Mouse (Mus musculus) forebrain, embryonic 15.5 days (tissue): ENCODE data around the gene Vars. TPM values are rescaled to one million over a fixed set of nuclear protein-coding genes. Genes with fewer than 3 reads are reported as not detected.

Source experiments
- ATAC-seq: fragments of 200-750 bp; cut with Nextera tagmentation; replicated peaks from 2 replicates; pipeline ENCODE4 v1.8.0; 2017; ENCODE audit warnings: mild to moderate bottlenecking, moderate TSS enrichment, moderate library complexity
- H3K27ac ChIP-seq: fragments of 300-500 bp; sonication (generic); replicated peaks from 2 replicates; pipeline ENCODE4 v1.5.1; 2015; ENCODE audit warnings: mild to moderate bottlenecking, inconsistent platforms
- H3K27me3 ChIP-seq: fragments of 300-500 bp; sonication (generic); 2 replicates; pipeline ENCODE4 v1.6.1; 2015; ENCODE audit warnings: inconsistent platforms
- H3K36me3 ChIP-seq: fragments of 300-500 bp; sonication (generic); 2 replicates; pipeline ENCODE4 v1.6.1; 2015; ENCODE audit warnings: mild to moderate bottlenecking, inconsistent platforms
- H3K4me1 ChIP-seq: fragments of 300-500 bp; sonication (generic); 2 replicates; pipeline ENCODE4 v1.6.1; 2015; ENCODE audit warnings: inconsistent platforms
- H3K4me2 ChIP-seq: fragments of 300-500 bp; sonication (generic); replicated peaks from 2 replicates; pipeline ENCODE4 v1.6.1; 2015; ENCODE audit warnings: mild to moderate bottlenecking, inconsistent platforms
- H3K4me3 ChIP-seq: fragments of 300-500 bp; sonication (generic); 2 replicates; pipeline ENCODE4 v1.5.1; 2015; ENCODE audit warnings: mild to moderate bottlenecking, inconsistent platforms
- H3K9ac ChIP-seq: fragments of 300-500 bp; sonication (generic); replicated peaks from 2 replicates; pipeline ENCODE4 v1.6.1; 2015; ENCODE audit warnings: mild to moderate bottlenecking, inconsistent platforms
- H3K9me3 ChIP-seq: fragments of 300-500 bp; sonication (generic); 2 replicates; pipeline ENCODE4 v1.6.1; 2016; ENCODE audit warnings: inconsistent platforms
- WGBS: fragments of 180-500 bp; shearing (Covaris S2); methylation state at CpG from one replicate; pipeline ENCODE4 v1.1.7; 2015; ENCODE audit warnings: mixed read lengths; 5-methylcytosine and 5-hydroxymethylcytosine counted together
- polyA plus RNA-seq: library from polyadenylated mRNA; unstranded; fragments of >200 nt; fragmentation: Nextera tagmentation; extraction: Ambion mirVana; gene quantifications from 2 replicates; pipeline ENCODE4 v1.2.1, GENCODE M21; 2015

Gene Vars
- polyA plus RNA-seq, 1 experiment from 2014 or later, result 82.9 TPM

DNA sequence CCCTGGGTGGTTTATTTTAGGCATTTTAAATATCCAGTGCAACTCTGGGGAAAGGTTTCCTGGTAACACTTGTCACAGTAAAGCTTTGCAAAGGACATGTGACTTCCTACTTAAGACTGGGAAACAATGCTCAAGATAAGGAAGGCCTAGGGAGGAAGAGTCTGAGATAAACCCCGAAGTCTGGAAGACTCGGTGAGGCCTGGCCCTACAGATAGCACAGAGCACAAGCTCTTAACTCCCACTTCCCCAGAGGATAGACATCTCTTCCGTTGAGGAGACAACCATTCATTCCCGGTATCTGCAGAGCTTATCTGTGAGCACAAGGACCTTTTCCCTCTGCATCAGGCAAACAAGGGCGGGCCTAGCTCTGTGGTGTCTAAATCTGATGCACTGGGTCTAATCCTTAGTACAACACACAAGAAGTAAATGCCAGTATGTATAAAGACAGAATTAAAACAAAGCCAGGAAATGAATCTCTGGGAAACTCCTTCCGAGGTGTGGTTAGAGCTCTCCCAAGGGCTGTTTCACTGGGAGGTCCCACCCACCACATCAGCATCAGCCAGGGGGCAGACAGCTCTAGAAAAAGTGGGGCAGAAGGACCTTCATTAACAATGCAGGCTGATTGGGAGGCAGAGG is 21.2 kb downstream of the Vars start:
- 63% methylated on average over 6 of the region's 6 CpGs for WGBS
- Histone ChIP-seq H3K4me2 (no peak overlapping the region), H3K4me1 (peaks cover 18% of the 10 kb centered on the region), H3K9ac (no peak overlapping the region), H3K36me3 (no peaks in the 10 kb centered on the region), H3K27me3 (no peaks in the 10 kb centered on the region), H3K9me3 (no peaks in the 10 kb centered on the region), H3K27ac (no peak overlapping the region), H3K4me3 (no peak overlapping the region)
- ATAC-seq, result no peak

DNA sequence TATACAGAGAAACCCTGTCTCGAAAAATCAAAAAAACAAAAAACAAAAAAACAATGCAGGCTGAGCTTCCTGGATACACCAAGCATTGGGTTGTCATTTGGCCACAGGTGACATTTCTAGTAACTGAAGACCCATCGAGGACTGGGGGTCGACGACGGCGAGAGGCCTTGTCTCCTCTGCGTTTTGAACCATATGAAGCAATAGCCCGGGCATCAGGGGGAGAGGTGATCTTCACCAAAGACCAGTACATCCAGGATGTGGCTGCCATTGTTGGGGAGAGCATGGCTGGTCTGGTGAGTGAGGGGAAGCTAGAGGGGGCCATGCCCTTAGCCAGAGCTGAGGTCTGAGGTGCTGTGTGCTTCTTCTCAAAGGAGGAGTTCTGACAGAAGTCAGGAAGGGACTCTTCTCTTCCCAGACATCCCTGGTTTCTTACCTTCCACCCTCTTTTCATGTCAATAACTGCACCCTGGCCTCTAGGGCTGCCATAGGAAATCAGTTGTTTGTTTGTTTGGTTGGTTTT is 21.8 kb downstream of the Vars start:
- Histone ChIP-seq H3K4me1 (peaks cover 24% of the 10 kb centered on the region), H3K4me3 (no peak overlapping the region), H3K36me3 (no peaks in the 10 kb centered on the region), H3K9me3 (no peaks in the 10 kb centered on the region), H3K27ac (no peak overlapping the region), H3K27me3 (no peaks in the 10 kb centered on the region), H3K4me2 (no peak overlapping the region), H3K9ac (no peak overlapping the region)
- 94% methylated on average over 8 of the region's 8 CpGs for WGBS
- no peak for ATAC-seq

DNA sequence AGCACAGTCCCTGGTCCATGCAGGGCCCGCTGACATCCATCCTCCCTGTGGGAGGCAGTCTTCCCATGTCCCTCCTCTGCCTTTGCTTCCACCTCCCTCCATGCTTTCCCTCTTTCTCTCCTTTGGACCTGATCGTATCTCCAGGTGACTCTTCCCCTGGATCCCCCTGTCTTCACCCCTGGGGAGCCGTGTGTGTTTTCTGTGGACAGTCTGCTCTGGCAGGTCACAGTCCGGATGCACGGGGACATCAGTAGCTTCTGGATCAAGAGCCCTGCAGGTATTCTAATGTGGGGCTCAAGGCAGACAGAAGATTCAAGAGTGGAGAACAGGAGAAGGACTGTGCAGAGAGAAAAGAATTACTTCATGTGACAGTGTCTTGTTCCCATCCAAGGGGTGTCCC is 22.4 kb downstream of the Vars start:
- H3K27me3 ChIP-seq, result no peaks in the 10 kb centered on the region
- no peaks in the 10 kb centered on the region for H3K36me3 ChIP-seq
- H3K9ac ChIP-seq, result no peak overlapping the region
- H3K27ac ChIP-seq, result no peak overlapping the region
- H3K4me1 ChIP-seq, result peaks cover 29% of the 10 kb centered on the region
- no peak overlapping the region for H3K4me2 ChIP-seq
- ATAC-seq, result no peak
- no peak overlapping the region for H3K4me3 ChIP-seq
- 87% methylated on average over 5 of the region's 5 CpGs for WGBS
- H3K9me3 ChIP-seq, result no peaks in the 10 kb centered on the region

DNA sequence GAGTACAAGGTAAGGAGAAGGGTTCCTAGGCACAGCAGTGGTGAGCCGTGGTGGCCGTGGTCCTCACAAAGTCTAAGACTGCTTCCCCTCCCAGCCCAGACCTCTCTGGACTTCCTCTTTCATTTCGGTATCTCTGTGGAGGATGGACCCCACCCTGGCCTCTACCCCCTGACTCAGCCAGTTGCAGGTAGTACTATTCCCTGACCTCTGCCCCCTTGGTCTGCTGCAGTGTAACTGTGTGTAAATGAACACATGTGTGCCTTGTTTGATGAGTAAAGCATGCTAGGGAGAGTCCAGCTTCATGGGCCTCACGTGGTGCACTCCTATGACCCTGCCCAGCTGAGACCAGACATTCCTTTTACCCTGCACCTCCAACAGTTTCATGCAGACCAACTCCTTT is 23.0 kb downstream of the Vars start:
- no peak for ATAC-seq
- no peak overlapping the region for H3K4me3 ChIP-seq
- no peak overlapping the region for H3K4me2 ChIP-seq
- no peak overlapping the region for H3K9ac ChIP-seq
- H3K27ac ChIP-seq, result no peak overlapping the region
- peaks cover 29% of the 10 kb centered on the region for H3K4me1 ChIP-seq
- H3K9me3 ChIP-seq, result no peaks in the 10 kb centered on the region
- H3K27me3 ChIP-seq, result no peaks in the 10 kb centered on the region
- no peaks in the 10 kb centered on the region for H3K36me3 ChIP-seq
- WGBS, result 92% methylated on average over 4 of the region's 4 CpGs

DNA sequence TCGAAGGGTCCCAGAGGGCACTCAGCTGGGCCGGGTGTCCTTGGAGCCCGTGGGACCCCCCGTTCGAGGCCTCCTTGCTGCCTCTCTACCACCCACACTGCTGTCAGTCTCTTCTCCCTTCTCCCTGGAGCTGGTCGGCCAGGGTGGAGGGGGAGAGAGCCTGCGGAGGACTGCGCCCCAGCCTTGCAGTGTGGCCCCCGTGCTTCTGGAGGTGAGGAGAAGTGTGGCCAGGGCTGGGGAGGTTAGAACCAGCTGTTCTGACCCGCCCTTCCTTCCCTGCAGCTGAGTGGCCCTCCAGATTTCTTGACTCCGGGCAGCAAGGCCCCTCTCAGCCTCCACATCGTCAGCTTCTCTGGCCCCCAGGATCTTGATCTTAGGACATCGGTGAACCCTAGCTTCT is 23.5 kb downstream of the Vars start:
- no peak overlapping the region for H3K9ac ChIP-seq

DNA sequence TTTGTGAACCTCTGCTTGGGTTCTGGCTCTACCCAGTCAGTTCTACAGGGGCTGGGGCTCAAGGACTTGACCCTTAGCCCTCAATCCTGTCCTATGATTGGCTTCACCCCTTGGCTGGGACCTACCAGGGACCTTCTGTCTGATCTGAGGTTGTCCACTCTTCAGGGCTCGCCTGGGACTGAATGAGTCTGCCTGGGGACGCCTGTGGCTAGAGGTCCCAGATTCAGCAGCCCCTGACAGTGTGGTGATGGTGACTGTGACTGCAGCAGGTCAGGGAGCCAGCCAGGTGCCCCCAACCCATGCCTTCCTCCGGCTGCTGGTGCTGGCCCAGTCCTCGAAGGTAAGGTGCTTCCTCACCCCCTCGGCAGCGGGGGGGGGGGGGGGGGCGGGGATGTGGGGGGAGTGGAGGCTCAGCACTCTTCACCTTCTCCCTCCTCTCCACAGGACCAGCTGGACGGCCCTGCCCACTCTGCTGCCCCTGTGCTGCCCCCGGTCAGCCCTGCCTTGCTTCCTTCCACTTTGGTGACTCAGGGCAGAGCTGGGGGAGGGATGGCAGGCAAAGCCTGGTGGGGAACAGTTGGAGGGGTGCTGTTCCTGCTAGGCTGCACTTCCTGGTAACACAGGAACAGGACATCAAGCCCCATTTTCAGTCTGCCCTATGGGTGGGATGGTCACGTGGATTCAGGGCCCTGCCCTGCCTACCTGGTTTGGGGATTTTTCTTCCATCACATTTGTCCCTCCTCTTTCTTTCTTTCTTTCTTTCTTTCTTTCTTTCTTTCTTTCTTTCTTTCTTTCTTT is 24.1 kb downstream of the Vars start:
- WGBS, result 74% methylated on average over 7 of the region's 10 CpGs

More for the DNA sequence above, 23.5 kb downstream of the Vars start:
- Histone ChIP-seq H3K36me3 (no peaks in the 10 kb centered on the region), H3K9me3 (no peaks in the 10 kb centered on the region), H3K27ac (no peak overlapping the region), H3K4me2 (no peak overlapping the region), H3K4me1 (peaks cover 29% of the 10 kb centered on the region), H3K4me3 (no peak overlapping the region), H3K27me3 (no peaks in the 10 kb centered on the region)
- ATAC-seq, result no peak
- WGBS, result 79% methylated on average over 13 of the region's 13 CpGs

DNA sequence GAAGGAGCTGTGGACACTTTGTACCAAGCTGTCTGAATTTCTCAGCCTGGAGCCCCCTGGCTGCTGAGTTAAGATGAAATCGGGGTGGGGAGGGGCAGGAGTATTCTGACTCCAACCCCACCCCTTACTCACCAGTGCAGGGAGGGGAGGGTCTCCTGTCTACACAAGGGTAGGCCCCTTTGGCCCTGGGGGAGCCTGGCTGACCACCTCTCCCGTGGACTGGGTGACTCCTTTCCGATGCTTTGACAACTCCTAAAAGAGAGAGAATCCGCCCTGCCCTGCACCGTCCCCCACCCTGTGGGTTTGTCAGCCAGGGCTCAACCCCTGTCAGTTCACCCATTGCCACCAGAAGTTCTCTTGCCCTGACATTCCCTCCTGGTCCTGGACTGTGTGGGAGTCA is 25.4 kb downstream of the Vars start:
- Histone ChIP-seq H3K27me3 (no peaks in the 10 kb centered on the region), H3K4me3 (no peak overlapping the region), H3K9ac (no peak overlapping the region), H3K27ac (peak overlapping the region; percentile 66; the same call in 1 of the 2 replicates), H3K36me3 (no peaks in the 10 kb centered on the region), H3K4me1 (peaks cover 36% of the 10 kb centered on the region), H3K9me3 (no peaks in the 10 kb centered on the region), H3K4me2 (no peak overlapping the region)
- no peak for ATAC-seq
- 82% methylated on average over 5 of the region's 5 CpGs for WGBS

More for the DNA sequence above, 24.1 kb downstream of the Vars start:
- no peaks in the 10 kb centered on the region for H3K36me3 ChIP-seq
- H3K4me1 ChIP-seq, result peaks cover 34% of the 10 kb centered on the region
- H3K4me2 ChIP-seq, result no peak overlapping the region
- H3K27me3 ChIP-seq, result no peaks in the 10 kb centered on the region
- no peaks in the 10 kb centered on the region for H3K9me3 ChIP-seq
- H3K27ac ChIP-seq, result no peak overlapping the region
- ATAC-seq, result no peak
- H3K9ac ChIP-seq, result no peak overlapping the region
- H3K4me3 ChIP-seq, result no peak overlapping the region

DNA sequence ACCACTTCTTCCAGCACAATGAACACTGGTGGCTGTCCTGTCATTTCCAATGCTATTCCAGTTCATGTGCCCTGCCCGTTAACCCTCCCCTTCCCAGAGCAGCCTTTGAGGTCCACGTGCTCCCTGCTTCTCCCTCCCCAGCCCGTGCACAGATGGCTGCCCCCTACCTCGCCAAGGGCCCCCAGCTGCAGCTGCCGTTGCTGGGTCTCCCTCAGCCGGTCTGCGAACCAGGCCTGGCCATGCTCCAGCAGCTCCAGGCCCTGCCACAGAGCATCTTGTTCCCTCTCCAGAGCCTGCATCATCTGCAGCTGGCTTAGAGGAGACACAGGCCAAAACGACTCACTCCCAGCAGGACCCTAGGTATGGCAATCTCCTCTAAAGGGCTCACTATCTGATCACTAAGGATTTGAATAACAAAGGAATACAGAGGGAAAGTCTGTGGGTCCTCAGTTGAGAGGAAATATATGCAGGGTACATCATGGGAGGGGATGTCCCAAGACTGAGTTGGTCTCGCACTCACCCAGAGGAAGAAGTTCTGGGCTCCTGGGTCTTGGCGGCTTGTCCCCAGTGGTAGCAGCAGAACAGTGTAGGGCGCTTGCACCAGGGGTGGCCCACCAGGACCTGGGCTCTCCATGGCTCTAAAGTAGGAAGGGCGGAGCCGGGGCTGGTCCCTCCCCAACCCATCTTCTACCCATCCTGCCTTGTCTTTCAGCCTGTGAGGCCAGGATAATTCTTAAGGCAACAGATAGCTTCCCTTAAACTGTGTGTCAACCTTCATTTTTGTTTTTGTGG is 26.7 kb downstream of the Vars start, which contains the start of gene Sapcd1:
Sapcd1 (minus strand) TSS at position 740 of the 792 bp plus-strand sequence.
- Histone ChIP-seq H3K4me3 (no peak within 1 kb of the TSS), H3K27me3 (no peaks in the 10 kb centered on the region), H3K4me1 (peaks cover 29% of the 10 kb centered on the region), H3K9me3 (no peaks in the 10 kb centered on the region), H3K36me3 (no peaks in the 10 kb centered on the region), H3K27ac (peak within 1 kb of the TSS; percentile 66), H3K9ac (peak within 1 kb of the TSS; percentile 12; the same call in 1 of the 2 replicates), H3K4me2 (peak within 1 kb of the TSS; percentile 2; the same call in 1 of the 2 replicates)
- WGBS, result 32% methylated on average over 13 of the region's 13 CpGs
- ATAC-seq, result peak; percentile 84

DNA sequence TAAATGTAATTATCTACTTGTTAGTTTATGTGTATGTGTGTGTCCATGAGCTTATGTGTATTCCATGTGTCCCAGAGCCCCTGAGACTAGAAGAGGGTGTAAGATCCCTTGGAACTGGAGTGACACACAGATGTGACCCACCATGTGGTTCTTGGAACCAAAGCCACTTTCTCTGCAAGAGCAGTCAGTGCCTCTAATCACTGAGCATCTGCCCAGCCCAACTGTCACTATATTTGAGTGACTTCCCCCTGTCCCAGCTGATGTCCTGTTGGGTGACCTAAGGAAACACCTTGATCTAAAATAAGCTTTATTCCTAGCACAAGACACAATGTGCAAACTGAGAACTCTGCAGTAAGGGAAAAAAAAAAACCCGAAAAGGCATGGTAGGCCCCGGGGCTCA is 27.5 kb downstream of the Vars start:
- 82% methylated on average over 2 of the region's 2 CpGs for WGBS
- Histone ChIP-seq H3K4me2 (no peak overlapping the region), H3K4me3 (no peak overlapping the region), H3K36me3 (no peaks in the 10 kb centered on the region), H3K9ac (0 out of 2 replicates have a peak overlapping the region, but pooled peaks have one; percentile 3), H3K9me3 (no peaks in the 10 kb centered on the region), H3K27me3 (no peaks in the 10 kb centered on the region), H3K4me1 (peaks cover 29% of the 10 kb centered on the region), H3K27ac (0 out of 2 replicates have a peak overlapping the region, but pooled peaks have one; percentile 66)
- no peak for ATAC-seq

DNA sequence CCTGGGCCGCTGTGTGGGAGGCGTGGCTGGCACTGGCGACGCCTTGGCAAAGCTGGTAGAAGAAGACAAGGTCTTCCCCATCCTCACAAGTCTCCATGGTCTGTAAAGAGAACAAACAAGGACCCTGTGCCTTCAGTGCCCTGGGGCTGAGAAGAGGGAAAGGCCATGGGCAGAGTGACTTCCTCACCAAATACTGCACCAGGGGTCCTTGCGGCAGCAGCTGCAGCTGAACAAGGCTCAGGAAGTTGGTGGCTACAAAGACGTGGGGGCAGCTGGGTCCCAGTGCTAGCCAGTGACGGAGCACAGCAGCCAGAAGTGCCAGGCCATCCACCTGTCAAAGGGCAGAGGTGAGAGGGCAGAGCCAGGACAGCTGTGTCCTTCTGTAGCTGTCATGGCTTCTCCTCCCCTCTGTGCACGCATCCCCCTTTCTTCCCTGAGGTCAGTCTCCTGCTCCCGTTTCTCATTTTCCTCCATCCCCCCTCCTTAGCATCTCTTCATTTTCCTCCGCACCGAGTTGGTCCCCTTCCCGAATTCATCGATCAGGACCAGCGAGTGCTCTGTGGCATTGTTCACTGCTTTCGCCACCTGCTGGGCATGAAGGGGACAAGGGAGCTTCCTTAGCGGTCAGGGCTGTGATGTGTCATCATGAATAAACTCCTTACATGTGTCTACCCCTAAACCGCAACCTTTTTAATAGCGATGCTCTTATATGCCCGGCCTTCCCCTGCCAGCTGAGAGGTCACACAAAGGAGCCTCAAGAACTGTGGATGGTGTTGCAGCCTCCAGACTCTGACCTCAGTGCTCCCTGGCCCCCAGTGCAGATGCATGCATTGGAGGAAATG is 29.1 kb downstream of the Vars start:
- Histone ChIP-seq H3K36me3 (no peaks in the 10 kb centered on the region), H3K27me3 (no peaks in the 10 kb centered on the region), H3K9ac (no peak overlapping the region), H3K4me1 (peaks cover 29% of the 10 kb centered on the region), H3K9me3 (no peaks in the 10 kb centered on the region), H3K4me3 (no peak overlapping the region), H3K4me2 (peak overlapping the region; percentile 13; the same call in 1 of the 2 replicates), H3K27ac (no peak overlapping the region)
- ATAC-seq, result no peak
- 34% methylated on average over 19 of the region's 19 CpGs for WGBS

DNA sequence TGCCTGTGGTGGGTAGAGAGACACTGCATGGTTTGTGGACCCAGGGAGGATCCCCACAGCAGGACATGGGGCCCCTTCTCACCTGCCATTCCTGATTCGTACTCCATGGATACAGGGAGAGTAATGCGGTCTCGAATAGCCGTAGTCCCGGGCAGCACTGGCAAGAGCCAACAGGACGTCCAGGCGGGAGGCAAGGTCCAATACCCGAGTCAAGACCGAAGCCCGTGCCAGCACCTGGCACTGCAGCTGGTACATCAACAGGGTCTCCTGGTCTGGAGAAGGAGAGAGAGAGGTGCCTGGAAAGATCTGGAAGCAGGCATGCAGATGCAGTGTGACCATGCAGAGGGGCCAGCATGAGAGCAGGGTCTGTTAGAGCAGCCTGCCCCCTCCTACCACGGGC is 30.5 kb downstream of the Vars start:
- H3K27me3 ChIP-seq, result no peaks in the 10 kb centered on the region
- H3K4me3 ChIP-seq, result no peak overlapping the region
- no peaks in the 10 kb centered on the region for H3K36me3 ChIP-seq
- 89% methylated on average over 11 of the region's 11 CpGs for WGBS
- H3K27ac ChIP-seq, result no peak overlapping the region
- no peaks in the 10 kb centered on the region for H3K9me3 ChIP-seq
- peaks cover 24% of the 10 kb centered on the region for H3K4me1 ChIP-seq
- ATAC-seq, result no peak
- no peak overlapping the region for H3K4me2 ChIP-seq
- H3K9ac ChIP-seq, result no peak overlapping the region
